Mouse (Mus musculus) gastrocnemius, postnatal 36 days (tissue): ENCODE data around the gene Cdh4. TPM values are rescaled to one million over a fixed set of nuclear protein-coding genes. Genes with fewer than 3 reads are reported as not detected.

Source experiments
- DNase-seq, 2 experiments: peaks; one replicate each; pipeline ENCODE4 v3.0.0; 2022
- intact Hi-C: fragments of 180-260 bp; cut with DNase I; formaldehyde crosslinking; loops from one replicate; pipeline ENCODE4 v1.15.1; 2025
- total RNA-seq, 2 experiments: library from RNA; stranded (reverse); gene quantifications; 2 replicates each; pipeline ENCODE4 v1.2.3; 2021

The Cdh4 gene
- total RNA-seq, 2 experiments from 2014 or later: 5.1 to 8.2 TPM

DNA sequence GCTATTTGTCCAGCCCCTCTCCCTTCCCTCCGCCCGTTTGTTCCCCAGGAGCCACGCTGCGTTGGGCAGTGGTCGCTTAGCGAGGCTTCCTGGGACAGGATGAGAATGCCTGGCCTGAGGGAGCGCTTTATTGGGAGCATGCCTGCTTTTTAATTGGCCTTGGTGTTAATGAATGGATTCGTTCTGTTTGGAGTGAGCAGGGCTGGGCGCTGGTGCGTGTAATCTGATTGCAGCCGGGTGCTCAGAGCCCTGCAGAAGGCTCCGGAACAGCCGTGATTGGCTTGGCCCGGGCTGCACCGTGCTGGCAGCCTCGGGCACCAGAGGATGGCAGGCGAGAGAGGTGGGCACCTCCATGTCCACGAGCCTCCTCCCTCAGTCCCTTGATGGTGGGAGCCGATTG, 95.2 kb downstream of the Cdh4 start:
- intact Hi-C loops: no loop called here
- DNase-seq: no peak

DNA sequence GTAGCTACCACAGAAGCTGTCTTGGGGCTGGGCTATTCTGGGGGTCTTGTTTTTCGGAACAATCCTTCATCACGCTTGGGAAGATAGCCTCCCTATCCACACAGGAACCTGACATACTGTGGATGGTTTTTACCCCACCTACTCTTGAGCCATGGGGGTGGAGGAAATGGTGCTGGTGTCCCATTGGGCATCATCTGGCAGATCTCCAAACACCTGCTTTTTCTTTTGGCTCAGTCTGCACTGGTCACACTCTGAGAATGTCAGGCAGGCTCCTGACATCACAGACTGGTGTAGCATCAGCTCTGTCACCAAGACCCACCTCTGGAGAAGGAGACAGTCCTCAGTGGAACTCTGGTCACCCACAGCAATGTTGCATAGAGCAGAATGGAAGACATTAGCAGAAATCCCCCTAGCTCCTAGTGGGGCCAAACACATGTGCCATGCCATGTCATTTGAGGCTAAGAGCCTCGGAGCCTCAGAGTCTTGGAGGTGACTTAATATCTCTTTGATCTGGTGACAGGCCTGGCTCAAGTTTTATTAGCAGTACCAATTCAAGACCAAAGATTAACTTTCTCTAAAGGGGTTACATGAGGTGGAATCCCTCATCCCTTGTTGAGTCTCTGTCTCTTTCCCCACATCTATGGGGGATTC, 95.7 kb downstream of the Cdh4 start:
- no peak for DNase-seq
- intact Hi-C loops: no loop called here

DNA sequence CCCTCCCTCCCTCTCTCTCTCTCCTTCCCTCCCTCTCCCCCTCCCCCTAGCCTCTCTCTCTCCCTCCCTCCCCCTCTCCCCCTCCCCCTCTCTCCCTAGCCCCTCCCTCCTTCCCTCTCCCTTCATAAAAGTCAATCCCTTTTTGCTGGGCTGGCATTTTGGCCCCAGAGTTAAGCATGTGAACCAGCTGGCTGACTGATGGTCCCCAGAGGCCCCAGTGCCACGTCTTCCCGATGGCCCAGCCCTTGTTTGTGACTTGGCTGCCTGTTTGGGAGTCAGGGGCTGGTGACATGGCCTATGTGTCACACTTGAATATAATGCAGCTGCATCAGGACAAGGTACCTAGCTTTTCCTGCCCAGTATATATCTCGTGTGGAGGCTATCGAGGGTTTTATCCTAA, 96.3 kb downstream of the Cdh4 start:
- intact Hi-C loops: no loop called here
- DNase-seq: no peak

DNA sequence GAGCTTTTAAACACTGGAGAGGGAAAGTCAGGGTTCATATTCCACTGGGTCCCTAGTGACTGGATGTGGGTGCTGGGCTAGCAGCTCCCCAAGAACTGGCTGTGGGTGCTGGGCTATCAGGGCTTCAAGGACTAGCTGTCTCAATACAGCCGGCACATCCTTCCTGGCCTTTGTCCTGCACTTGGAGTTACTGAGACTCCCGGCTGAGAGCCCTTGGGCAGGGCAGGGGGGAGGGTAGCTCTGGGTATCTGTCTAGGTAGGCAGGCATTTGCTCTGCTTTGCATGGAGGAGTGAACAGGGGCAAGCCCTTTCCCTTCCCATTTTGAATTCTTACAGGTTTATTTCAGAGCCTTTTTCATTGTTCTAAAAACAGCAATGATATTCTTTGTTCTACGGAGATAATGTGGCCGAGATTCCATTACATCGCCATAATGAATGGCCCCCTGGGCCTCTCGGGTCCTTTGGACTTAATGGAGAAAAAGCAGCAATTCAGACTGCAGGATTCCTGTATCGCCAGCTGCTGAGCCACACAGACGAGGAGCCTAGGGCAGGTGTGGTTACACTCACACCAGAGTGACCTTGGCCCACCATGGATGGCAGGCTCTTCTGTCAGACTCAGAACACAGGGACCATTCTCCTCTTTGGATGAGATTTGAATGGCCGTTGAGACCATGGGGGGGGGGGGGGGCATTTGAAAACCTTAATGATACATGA, 97.5 kb downstream of the Cdh4 start:
- intact Hi-C loops: no loop called here
- DNase-seq: no peak

DNA sequence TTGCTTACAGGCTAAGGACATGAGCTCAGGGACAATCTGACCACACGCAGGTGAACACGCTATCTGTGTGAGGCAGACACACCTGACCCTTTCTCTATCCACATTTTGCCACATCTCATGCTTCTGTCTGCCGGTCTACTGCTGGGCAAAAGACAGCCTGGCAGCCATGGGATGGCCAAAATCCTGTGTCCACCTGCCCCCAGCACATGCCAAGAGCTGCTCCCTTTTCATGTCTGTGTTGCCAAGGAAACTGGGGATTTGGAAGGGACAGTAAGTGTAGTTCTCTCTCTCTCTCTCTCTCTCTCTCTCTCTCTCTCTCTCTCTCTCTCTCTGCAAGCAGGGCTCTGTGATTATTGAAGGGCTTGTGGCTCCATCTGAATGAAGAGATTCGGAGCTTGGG, 98.9 kb downstream of the Cdh4 start:
- no peak for DNase-seq
- intact Hi-C loops: no loop called here

DNA sequence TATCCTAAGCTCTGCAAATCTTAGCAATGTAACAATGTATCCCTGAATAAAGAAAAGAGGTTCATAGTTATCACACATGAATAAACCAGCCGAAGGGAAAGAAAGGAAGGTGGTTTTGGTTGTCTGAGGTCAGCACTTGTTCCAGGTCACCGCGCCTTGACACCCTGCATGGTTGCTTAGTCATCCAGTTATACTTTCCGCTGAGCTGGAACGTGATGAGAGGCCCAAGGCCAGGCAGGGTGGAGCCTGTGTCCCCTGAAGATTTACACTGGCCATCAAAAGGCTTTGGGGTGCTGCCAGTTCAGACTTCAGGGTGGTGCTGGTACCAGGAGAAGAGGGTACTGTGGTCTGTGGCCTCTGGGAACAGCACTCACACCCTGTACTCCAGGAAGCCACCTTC, 105.4 kb downstream of the Cdh4 start:
- no peak for DNase-seq

DNA sequence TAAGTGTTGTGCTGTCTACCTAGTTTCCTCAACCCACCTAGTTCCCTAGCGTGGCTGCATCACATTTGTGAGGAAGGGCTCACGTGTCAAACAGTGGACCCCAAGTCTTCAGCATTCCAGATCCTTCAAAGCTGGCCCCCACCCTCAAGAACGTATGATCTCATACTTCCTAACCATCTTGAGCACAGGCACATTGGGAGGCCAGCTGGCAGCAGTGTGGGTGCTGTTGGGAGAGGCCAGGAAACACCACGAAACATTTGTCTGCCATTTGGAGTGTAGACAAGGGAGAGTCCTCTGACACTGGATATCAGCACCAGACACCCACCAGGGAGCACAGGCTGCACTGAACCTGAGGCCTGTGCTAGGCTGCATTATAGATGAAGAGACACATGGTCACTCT, 113.7 kb downstream of the Cdh4 start:
- no peak for DNase-seq
- intact Hi-C loops: no loop called here

More for the DNA sequence above, 105.4 kb downstream of the Cdh4 start:
- intact Hi-C loops: no loop called here

DNA sequence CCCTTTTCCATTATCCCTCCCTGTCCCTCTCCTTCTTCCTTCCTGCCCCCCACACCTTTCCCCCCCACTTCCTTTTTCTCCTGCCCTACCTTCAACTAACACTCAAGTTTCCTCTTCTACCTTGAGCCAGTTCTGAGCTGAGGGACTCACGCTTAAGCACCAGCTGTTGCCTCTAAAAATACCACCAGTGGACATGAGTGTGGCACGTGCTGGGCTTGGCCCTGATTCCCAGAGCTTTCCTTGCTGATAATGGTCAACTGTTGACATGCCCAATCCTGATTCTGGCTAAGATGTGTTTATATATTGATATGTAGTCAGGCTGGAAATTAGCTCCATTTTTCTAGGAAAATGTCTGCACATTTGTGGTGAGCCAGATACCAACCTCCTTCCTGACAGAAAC, 120.1 kb downstream of the Cdh4 start:
- no peak for DNase-seq
- intact Hi-C loops: no loop called here

DNA sequence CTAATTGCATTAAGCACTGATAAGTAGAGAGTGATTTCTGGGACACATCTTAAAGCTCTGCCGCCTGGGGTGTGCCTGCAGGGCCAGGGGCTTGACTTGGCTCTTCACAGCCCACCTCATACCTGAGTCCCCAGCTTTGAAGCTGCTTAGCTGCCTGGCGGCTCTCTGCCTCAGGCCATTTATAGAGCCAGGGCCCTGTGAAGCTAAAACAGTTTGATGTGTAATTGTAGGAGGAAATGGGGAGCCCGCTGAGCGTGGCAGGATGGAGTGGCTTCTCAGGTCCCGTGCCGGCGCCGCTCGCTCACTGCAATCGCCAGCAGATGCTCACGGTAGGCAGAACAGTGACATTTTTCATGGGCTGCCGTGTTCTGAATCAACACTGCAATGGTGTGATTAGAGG, 123.4 kb downstream of the Cdh4 start:
- DNase-seq: no peak
- intact Hi-C loops: no loop called here

DNA sequence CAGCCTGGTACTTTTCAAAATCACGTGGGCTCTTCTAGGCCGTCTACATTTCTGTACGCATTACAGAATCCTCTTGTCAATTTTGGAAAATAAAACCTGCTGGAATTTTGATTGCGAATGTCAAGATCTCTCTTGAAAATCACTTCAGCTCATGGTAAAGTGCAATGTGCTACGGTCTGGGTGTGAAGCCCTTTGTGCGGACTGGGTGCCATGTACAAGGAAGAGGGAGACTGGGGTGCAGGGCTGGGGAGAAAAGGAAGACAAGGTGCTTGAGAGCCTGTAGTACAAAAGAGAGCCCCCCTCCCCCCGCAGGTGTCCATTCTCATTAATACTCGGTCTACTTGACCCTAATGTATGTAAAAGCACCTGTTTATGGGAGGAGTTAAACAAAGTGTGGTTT, 125.7 kb downstream of the Cdh4 start:
- no peak for DNase-seq
- intact Hi-C loops: no loop called here

DNA sequence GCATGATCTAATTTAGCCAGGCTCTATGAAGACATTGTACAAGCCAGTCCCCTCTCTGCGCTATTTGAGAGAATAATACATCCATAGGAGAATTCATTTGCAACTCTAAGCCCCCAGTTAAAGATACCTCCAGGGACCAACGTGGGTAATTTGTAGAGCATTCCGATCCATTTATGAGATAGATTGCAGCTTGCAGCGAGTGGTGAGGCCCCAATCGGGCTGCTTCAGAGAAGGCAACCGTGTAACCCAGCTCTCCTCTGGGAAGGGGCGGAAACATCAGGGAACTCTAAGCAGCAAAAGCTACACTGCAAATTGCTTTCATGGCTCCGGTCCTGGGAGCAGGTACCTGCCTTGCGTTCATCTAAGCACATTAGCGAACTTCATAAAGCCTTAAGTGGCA, 126.9 kb downstream of the Cdh4 start:
- intact Hi-C loops: no loop called here

DNA sequence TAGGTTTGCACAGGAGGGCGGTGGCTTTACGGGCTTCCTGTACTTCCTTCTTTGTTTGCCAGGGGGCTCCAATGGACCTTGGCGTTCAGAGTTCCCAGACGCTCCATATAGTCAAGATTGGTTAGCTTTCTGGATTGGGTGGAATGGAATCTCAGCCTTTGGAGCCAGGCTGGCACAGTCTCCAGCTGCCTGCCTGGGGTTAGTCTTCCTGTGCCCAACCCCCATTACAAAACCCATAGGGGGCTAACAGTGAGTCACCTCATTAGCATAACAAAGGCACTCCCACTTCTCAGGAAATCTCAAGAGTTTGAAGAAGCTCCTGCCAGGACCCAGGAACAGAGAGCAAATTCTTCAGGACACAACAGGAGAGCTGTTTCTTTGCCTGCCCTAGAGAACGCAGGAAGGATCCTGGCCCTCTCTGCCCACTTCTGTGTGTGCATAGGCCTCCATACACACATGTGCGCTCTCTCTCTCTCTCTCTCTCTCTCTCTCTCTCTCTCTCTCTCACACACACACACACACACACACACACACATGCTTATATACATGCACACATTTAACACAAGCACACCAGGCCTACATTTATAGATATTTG, 129.0 kb downstream of the Cdh4 start:
- intact Hi-C loops: no loop called here
- DNase-seq: no peak

More for the DNA sequence above, 126.9 kb downstream of the Cdh4 start:
- DNase-seq: no peak

DNA sequence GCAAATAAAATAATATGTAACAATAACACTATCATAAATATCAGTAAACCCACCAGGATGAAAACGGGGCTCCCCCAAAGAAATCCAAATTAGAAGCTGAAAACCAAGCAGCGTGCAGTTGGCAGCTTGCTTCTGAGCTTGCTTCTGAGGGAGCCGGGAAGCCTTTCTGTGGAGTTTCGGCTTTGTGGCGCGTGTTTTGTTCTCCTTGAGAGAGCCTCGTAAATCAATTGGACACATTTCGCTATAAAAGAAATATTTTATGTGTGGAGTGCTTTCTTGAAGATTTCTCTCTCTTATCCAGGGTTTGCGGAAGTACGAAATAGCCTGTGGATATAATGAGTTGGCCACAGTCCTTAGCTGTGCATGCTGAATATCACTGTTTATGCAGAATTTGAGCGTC, 131.1 kb downstream of the Cdh4 start:
- DNase-seq: no peak
- intact Hi-C loops: no loop called here

DNA sequence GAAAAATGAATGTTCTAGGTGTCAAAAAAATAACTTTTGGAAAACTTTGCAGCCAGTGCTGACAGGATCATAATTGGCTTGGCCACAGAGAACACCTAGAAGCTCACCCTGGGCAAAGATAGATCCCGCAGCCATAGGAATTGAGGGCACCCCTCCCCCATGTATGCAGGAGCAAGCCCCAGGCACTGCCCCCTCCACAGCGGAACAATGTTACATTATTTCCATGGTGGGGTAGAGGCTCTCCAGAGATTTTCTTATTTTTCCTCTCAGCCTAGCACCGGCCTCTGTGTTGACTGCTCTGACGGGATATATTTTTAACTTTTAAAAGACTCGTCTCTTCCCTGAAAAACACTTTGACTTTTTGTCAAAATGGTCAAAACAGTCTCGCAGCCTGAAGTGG, 131.6 kb downstream of the Cdh4 start:
- intact Hi-C loops: no loop called here
- DNase-seq: no peak

DNA sequence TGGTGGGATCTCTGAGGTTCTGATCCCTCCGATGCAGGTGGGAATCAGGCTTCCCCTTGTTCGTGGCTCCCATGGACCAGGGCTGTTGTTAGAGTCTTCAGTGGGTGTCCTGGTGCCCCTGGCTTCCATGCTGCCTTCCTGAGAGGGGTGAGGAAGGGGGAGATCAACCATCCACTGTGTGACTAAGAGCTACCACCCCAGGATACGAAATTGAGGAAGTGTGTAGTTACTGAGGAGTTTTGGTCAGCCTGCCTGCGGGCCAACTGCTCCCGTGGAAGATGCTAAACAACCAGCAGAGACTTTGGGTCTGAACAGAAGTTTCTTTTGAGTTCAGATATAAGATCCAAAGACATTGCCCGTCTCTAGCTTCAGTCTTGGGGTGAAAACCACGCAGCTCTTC, 133.4 kb downstream of the Cdh4 start:
- DNase-seq: no peak
- intact Hi-C loops: loop anchor here (5.0 kb wide), 1 partner anchor 87 kb away; no protein-coding TSS in a partner anchor

DNA sequence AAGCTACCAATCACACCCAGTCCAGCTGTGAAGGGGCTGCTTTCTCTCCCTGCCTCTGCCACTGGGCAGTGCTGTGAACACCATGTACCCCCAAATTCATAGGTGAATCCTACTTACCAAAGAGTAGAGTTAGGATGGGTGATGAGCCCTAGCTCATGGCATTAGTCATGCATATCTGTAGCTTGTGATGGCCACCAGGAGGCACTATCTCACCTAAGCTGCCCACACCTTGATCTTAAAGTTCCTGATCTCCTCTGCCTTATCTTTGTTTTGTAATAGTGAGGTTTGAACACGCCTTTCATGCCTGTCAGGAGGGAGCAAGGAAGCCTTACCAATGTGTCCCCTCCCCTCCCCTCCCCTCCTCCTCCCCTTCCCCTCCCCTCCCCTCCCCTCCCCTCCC, 134.0 kb downstream of the Cdh4 start:
- intact Hi-C loops: loop anchor here (5.0 kb wide), 1 partner anchor 86 kb away; no protein-coding TSS in a partner anchor

DNA sequence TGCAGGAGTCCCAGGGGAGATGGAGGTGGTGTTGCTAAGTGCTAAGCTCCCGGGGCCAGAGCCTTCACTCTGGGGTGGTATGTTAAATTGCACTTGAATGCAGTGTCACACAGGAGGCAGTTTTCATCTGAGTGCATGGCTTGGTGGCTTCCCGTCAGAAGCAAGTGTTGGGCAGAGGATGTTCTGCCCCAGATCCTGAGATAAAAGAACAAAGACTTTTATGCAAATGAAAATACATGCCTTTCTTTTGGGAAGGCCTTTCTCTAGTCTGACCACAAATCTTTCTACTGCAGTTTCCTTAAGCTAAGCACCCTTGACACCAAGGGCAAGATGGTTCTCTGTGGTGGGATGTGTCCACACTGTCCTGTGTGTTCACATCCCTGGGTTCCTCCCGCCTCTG, 136.1 kb downstream of the Cdh4 start:
- intact Hi-C loops: loop anchor here (5.0 kb wide), 1 partner anchor 84 kb away; no protein-coding TSS in a partner anchor
- DNase-seq: no peak

More for the DNA sequence above, 134.0 kb downstream of the Cdh4 start:
- no peak for DNase-seq

DNA sequence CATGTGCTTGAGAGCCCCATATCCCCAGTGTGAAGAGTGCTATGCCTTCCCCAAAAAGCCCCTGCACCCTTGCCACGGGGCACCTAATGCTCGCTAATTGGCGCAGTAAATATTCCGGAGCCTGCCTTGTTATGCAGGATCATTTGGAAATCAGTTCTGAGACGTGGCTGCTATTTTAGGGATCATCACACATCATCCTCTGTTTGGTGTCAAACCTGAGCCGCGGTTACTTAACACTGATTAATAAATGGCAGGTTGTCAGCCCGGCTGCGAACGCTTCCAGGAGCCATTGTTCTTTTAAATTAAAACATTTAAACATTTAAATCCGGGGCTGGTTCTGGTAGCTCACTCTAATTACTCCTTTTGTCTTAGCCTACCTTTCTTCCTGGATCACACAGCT, 136.6 kb downstream of the Cdh4 start:
- intact Hi-C loops: loop anchor here (5.0 kb wide), 1 partner anchor 83 kb away; no protein-coding TSS in a partner anchor
- no peak for DNase-seq

DNA sequence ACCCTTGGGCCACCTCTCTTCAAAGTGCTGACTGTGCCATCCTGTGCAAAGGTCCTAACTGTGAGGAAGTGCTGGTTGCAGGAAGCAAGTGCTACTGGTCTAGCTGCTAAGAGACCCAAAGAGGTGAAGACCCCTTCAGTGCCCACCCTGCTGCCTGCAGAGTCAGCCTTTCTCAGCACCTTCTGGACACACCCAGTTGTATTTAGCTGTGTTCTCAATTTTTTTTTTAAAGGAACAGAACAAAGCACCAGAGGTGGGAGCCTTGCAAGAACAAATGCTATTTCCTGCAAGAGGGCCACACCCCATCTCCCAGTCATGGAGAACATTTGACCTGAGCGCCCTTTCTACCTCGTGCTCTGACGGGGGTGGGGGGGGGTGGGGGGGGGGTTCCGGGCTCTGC, 138.2 kb downstream of the Cdh4 start:
- intact Hi-C loops: no loop called here

DNA sequence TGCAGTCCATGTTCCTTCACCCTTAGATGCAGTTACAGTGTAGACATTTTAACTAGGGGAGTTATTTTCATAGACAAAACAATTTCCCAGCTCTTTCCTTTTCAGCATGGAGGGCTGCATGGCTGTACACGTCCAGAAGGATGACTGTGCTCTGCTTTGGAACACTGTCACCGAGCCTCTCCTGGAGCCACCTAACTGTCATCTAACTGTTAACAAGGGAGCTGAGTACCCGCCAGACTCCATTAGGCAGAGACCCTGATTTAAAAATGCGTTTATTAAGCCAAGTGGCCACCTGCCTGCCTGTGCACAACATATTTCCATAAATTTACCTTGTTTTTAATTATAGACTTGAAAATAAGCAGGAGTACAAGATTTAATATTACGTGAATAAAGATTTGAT, 138.8 kb downstream of the Cdh4 start:
- DNase-seq: no peak
- intact Hi-C loops: no loop called here

More for the DNA sequence above, 138.2 kb downstream of the Cdh4 start:
- DNase-seq: no peak

DNA sequence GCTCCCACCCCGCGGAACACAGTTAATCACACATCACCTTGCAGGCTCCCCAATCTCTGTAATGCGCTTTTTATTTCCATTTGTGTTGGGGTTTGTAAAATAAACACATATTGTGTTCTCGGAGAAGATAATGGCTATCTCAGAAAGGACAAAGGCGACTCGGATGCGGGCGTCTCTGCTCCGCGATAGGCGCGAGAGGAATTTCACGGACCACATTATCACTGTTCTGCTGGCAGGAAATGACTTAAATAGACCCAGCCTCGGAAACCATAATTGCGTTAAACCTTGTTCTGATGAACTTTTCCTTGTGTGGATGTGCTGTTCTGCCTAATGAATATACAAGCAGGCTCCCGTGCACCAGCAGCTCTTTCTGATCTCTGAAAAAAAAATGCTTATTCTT, 140.7 kb downstream of the Cdh4 start:
- intact Hi-C loops: no loop called here
- no peak for DNase-seq

DNA sequence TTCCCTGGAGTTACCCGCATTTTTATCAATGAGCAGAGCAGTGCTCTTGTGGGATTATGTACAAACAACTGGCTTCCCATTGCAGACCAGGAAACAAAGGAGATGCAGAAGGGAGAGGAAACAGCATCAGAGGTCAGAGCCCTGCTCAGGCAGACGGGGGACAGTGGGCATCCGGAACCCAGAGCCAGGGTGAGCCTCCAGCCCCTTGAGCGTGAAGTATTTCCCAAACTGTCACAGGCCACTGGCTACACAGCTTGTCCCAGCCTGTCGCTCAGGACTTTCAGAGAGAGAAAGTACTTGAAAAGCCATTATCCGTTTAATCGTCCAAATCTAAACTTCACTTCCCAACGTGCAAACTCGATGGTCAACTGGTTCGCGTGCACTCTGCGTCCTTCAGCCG, 142.4 kb downstream of the Cdh4 start:
- no peak for DNase-seq
- intact Hi-C loops: no loop called here
